Mouse (Mus musculus) thymus, adult 2 months (tissue): ENCODE results near the gene Ubiad1. TPM values are rescaled to one million over a fixed set of nuclear protein-coding genes. Genes with fewer than 3 reads are reported as not detected.
A peak's percentile ranks its signal among the peaks of the same experiment; 100 is the strongest.

ENCODE experiments used
- DNase-seq: peaks from one replicate; pipeline ENCODE4 v3.0.0; 2021
- H3K27ac ChIP-seq: fragments of 200-500 bp; 2 replicates; pipeline ENCODE4 v1.5.1; 2012; ENCODE audit warnings: low read length, control low read depth; ENCODE audit not compliant: control insufficient read depth, insufficient read depth
- H3K27me3 ChIP-seq: fragments of 200-500 bp; 2 replicates; pipeline ENCODE4 v1.6.1; 2012; ENCODE audit warnings: mild to moderate bottlenecking, low read length, moderate library complexity, mixed read lengths; ENCODE audit not compliant: control insufficient read depth, insufficient read depth
- H3K36me3 ChIP-seq: fragments of 200-500 bp; 2 replicates; pipeline ENCODE4 v1.6.1; 2012; ENCODE audit warnings: mild to moderate bottlenecking, low read length, moderate library complexity; ENCODE audit not compliant: control insufficient read depth, insufficient read depth
- H3K4me1 ChIP-seq: fragments of 200-500 bp; replicated peaks from 2 replicates; pipeline ENCODE4 v1.6.1; 2012; ENCODE audit warnings: low read length; ENCODE audit not compliant: control insufficient read depth, insufficient read depth
- H3K4me3 ChIP-seq: fragments of 200-500 bp; 2 replicates; pipeline ENCODE4 v1.5.1; 2012; ENCODE audit warnings: mild to moderate bottlenecking, low read length, control low read depth, moderate library complexity; ENCODE audit not compliant: control insufficient read depth, insufficient read depth
- CTCF ChIP-seq: fragments of 200-500 bp; IDR thresholded peaks from 2 replicates; pipeline ENCODE4 v1.5.1; 2012; ENCODE audit warnings: mild to moderate bottlenecking, control low read depth, low read length, moderate library complexity, borderline replicate concordance; ENCODE audit not compliant: control insufficient read depth, poor library complexity, insufficient read depth; ENCODE audit errors: extremely low read depth
- POLR2A ChIP-seq: fragments of 200-500 bp; IDR thresholded peaks from 2 replicates; pipeline ENCODE4 v1.6.1; 2012; ENCODE audit warnings: mild to moderate bottlenecking, low read length, control low read depth, moderate library complexity; ENCODE audit not compliant: control insufficient read depth, poor library complexity, insufficient read depth; ENCODE audit errors: extremely low read depth
- WGBS: fragments of 180-500 bp; shearing (Covaris S2); methylation state at CpG from one replicate; pipeline ENCODE4 v1.1.7; 2018; 5-methylcytosine and 5-hydroxymethylcytosine counted together
- polyA plus RNA-seq: library from polyadenylated mRNA; depleted of rRNA; stranded (reverse); fragments of >200 nt; gene quantifications from 2 replicates; pipeline ENCODE4 v1.2.3, GENCODE M21; 2012; rRNA removed

Gene Ubiad1
- 20.0 and 22.6 TPM in 2 replicates for polyA plus RNA-seq

DNA sequence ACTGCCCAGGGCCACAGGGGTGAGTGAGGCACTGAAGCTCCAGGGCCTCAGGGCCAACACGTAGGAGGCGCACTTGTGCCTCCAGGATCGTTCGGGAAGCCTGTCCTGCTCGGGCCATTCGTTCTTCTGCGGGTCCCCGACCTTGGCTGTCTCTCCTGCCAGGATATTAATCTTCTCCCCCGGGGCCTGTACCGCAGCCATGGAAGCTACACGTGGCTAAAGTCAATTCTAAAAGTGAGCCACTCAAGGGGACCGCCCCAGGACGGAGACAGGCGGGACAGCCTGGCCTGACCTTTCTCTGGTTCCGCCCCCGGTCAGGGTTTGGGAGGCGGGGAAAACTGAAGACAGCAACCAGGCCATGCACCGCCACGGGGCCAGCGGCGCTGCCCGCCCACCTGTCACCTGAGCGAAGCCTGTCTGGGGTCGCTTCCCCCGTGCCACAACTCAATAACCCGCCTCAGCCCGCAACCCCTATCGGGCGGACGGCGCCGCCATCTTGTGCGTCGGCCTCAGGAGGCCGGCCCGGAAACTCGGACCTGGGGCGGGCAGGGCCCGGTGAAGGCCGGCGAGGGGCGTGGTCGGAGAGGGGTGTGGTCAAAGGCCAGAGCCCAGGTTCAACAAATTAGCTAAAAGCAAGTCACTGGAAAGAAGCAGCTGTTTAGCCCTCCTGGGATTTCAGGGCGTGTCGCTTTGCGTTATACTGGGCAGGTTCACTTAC lies at the start of gene Ubiad1:
TSS of gene Ubiad1 (minus strand) at position 522 of the 718 bp plus-strand sequence.
- TF ChIP-seq CTCF (peak; percentile 45; the same call in 1 of the 2 replicates), POLR2A (peak; percentile 28; the same call in 1 of the 2 replicates)

DNA sequence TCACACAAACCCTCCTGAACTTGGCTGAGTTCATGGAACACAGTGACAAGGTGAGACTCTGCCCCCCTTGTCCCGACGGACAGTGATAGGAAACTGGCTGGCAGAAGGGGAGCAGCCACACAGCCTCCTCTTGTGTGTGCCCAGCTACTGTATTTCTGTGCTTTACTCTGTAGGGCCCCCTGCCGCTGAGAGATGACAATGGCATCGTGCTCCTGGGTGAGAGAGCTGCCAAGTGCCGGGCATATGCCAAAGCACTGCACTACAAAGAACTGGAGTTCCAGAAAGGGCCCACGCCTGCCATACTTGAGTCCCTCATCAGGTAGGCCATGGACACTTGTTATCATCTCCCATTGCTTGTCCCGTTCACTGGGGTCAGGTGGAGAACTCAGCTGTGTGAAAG lies 46.9 kb upstream of the Ubiad1 start:
- Histone ChIP-seq H3K4me3 (no peak overlapping the region), H3K36me3 (peaks cover 43% of the 10 kb centered on the region), H3K27me3 (no peaks in the 10 kb centered on the region), H3K4me1 (no peaks in the 10 kb centered on the region), H3K27ac (no peak overlapping the region)
- DNase-seq, result no peak
- TF ChIP-seq POLR2A, result no peak
- TF ChIP-seq CTCF, result no peak
- 96% methylated on average over 7 of the region's 7 CpGs for WGBS

More for the DNA sequence above, at the start of gene Ubiad1:
- Histone ChIP-seq H3K27ac (no peak within 1 kb of the TSS), H3K4me1 (peaks cover 24% of the 10 kb centered on the region), H3K36me3 (no peaks in the 10 kb centered on the region), H3K27me3 (no peaks in the 10 kb centered on the region), H3K4me3 (peak within 1 kb of the TSS; percentile 75)
- 2% methylated on average over 46 of the region's 46 CpGs for WGBS
- peak; percentile 62 for DNase-seq

DNA sequence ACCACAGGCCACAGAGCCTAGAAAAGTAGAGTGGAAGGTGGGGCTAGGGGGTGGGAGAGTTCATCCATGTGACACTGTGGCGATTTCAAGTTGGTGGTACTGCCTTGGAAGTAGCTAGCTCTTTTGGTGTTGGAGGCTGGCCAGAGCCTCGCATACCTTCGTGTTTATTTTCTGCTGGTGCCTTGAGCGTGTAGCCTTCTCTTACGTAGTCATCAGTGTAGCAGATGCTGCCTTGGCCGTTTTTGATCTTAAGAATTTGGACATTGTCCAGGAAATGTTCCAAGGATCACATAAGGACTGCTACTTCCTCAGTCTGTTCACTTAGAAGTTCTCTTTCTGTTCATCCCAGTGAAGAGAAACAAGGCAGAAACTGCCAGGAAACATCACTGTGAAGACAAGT lies 45.9 kb upstream of the Ubiad1 start:
- no peaks in the 10 kb centered on the region for H3K4me1 ChIP-seq
- no peak for DNase-seq
- 89% methylated on average over 6 of the region's 6 CpGs for WGBS
- no peak overlapping the region for H3K4me3 ChIP-seq
- TF ChIP-seq POLR2A (no peak), CTCF (no peak)
- peaks cover 52% of the 10 kb centered on the region for H3K36me3 ChIP-seq
- H3K27ac ChIP-seq, result no peak overlapping the region
- H3K27me3 ChIP-seq, result no peaks in the 10 kb centered on the region

DNA sequence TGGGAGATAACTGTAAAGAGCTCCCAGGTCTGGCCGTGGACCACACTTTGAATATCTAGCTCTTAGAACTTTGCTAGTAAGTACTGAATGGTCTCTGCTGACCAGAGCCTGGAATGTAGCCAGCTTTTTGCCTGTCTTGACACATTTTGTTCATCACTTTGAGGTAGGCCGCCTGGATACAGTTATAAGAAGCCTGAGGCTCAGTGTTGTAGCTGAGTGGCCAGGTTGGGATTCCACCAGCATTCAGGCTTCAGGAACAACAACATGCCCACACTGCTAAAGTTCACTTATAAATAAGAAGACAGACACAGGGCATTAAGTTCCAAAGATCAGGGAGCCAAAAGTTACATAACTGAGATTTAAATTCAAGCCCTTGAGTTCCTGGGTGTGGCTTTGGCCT lies 43.3 kb upstream of the Ubiad1 start:
- H3K4me3 ChIP-seq, result no peak overlapping the region
- H3K36me3 ChIP-seq, result peaks cover 68% of the 10 kb centered on the region
- 93% methylated on average over 2 of the region's 2 CpGs for WGBS
- H3K27ac ChIP-seq, result no peak overlapping the region
- H3K4me1 ChIP-seq, result no peaks in the 10 kb centered on the region
- DNase-seq, result no peak
- no peaks in the 10 kb centered on the region for H3K27me3 ChIP-seq
- no peak for TF ChIP-seq POLR2A
- no peak for TF ChIP-seq CTCF

DNA sequence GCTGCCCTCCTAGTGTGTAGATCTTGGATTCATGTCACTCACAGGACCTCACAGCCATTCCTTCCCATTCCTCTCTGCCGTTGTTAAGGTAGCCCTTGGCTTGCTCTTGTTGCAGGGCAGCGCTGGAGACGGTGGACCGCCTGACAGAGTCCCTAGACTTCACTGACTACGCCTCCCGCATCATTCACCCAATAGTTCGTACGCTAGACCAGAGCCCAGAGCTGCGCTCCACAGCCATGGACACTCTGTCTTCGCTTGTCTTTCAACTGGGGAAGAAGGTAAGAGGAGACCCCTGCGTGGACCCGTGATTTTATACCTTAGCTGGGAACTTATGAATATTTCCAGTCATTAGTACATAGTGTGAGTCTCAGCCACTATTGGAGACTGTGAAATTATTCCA lies 39.9 kb upstream of the Ubiad1 start:
- H3K27me3 ChIP-seq, result no peaks in the 10 kb centered on the region
- no peaks in the 10 kb centered on the region for H3K4me1 ChIP-seq
- TF ChIP-seq POLR2A (no peak), CTCF (no peak)
- no peak for DNase-seq
- no peak overlapping the region for H3K27ac ChIP-seq
- H3K4me3 ChIP-seq, result no peak overlapping the region
- peaks cover 72% of the 10 kb centered on the region for H3K36me3 ChIP-seq
- WGBS, result 97% methylated on average over 12 of the region's 12 CpGs

DNA sequence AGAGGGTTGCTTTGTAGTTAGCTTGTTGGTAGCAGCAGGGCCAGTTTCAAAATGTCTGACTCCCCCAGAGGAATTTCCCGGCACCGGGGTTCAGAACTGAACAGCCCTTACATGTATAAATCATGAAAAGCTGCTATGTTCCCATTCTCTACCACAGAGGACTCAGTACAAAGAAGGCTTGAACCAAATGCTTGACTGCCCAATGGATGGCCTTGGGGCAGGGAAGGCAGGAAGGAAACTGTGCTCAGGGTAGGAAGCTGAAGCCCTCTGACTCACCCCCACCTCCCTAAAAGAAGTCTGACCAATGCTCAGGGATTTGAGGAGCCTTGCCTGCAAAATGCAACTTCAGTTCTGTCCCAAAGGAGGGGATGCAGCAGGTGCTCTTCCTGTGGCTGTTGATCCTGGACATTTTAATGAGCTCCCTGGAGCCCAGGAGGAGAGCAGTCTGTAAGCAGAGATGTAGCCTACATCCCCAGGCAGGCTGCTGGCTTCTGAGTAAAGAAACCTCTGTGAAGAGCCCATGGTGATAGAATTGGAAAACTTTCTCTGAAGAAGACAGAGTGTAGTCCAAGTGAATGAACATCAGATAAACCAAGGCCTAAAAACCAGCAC lies 37.1 kb upstream of the Ubiad1 start:
- Histone ChIP-seq H3K36me3 (peaks cover 58% of the 10 kb centered on the region), H3K4me3 (no peak overlapping the region), H3K27ac (no peak overlapping the region), H3K4me1 (no peaks in the 10 kb centered on the region), H3K27me3 (no peaks in the 10 kb centered on the region)
- WGBS, result 97% methylated on average over 2 of the region's 2 CpGs
- DNase-seq, result no peak
- no peak for TF ChIP-seq POLR2A
- no peak for TF ChIP-seq CTCF

DNA sequence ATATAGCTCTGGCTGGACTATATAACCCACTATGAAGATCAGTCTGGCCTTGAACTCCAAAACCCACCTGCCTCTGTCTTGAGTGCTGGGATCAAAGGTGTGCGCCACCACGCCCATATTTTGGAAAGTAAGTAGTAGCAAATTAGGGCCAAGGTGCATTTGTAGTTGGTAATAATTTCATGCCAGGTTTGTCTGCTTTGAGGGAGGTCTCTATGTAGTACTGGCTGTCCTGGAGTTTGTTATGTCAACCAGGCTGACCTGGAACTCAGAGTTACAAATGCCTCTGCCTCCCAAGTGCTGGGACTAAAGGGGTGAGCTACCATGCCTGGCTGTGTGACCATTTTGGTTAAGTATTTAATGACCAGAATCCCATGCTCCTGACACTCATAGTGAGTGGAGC lies 35.7 kb upstream of the Ubiad1 start:
- Histone ChIP-seq H3K4me3 (no peak overlapping the region), H3K27me3 (no peaks in the 10 kb centered on the region), H3K36me3 (peaks cover 45% of the 10 kb centered on the region), H3K4me1 (no peaks in the 10 kb centered on the region), H3K27ac (no peak overlapping the region)
- DNase-seq, result no peak
- TF ChIP-seq CTCF (no peak), POLR2A (no peak)
- WGBS, result 98% methylated on average over 2 of the region's 2 CpGs
